Mouse (Mus musculus): ENCODE results near the gene Immp2l. TPM values are rescaled to one million over a fixed set of nuclear protein-coding genes. Genes with fewer than 3 reads are reported as not detected.
A peak's percentile ranks its signal among the peaks of the same experiment; 100 is the strongest.
"Not testable (repeated sequence)": the region's sequence is repeated elsewhere in the genome, so short reads cannot be mapped to it uniquely, and the experiment has no call there.

Gene Immp2l
- polyA plus RNA-seq, 1 experiment from 2014 or later: 9.4 TPM

DNA sequence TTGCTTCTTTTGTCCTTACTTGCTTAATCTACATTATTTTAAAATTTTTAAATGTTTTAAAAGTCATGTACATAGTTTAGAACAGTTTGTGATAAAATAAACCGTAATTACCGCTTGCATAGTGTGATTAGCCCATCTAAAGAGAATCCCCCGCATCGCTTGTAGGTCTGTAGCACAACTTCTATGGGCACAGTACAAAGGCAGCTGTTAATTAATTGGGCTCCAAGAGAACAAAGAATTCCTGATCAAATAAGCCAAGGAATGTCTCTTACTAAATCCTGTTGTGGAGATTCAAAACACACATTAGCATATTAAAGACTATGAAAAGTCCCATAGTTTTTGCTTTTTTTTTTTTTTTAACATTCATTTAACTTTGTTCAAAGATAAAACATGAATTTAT lies 32.2 kb upstream of the Immp2l start:
- no peak overlapping the region for H3K4me2 ChIP-seq (ENCODE audit: low read depth, low read length)
- H3K27ac ChIP-seq (ENCODE audit: low read length): no peak overlapping the region
- 91% methylated on average over 4 of the region's 4 CpGs for WGBS
- ATAC-seq (replicated peaks; ENCODE audit: extremely low read depth, insufficient read depth, low FRiP score): no peak
- no peak overlapping the region for H3K4me3 ChIP-seq (ENCODE audit: low read length)
- H3K36me3 ChIP-seq (ENCODE audit: control insufficient read depth, insufficient read depth): no peaks in the 10 kb centered on the region
- H3K4me1 ChIP-seq (ENCODE audit: control insufficient read depth, insufficient read depth, low read length): no peaks in the 10 kb centered on the region
- H3K27me3 ChIP-seq (ENCODE audit: control insufficient read depth, insufficient read depth, low read length): no peaks in the 10 kb centered on the region
- no peak overlapping the region for H3K9ac ChIP-seq (ENCODE audit: low read length)
- no peaks in the 10 kb centered on the region for H3K9me3 ChIP-seq (replicated peaks; ENCODE audit: control insufficient read depth, low read length)

DNA sequence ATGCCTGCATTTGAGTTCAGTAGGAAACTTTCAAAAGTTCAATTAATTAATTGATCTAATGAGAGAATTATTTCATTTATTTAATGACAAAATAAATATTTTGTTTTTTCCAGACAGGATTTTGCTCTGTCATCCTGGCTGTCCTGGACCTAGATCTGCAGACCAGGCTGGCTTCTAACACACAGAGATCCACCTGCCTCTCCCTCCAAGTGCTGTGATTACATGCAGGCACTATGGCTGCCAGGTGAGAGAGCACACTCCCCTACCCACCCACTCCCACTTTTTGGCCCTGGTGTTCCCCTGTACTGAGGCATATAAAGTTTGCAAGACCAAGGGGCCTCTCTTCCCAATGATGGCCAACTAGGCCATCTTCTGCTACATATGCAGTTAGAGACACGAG lies 31.7 kb upstream of the Immp2l start:
- H3K9ac ChIP-seq (ENCODE audit: low read length); H3K27ac ChIP-seq (ENCODE audit: low read length); ATAC-seq (replicated peaks; ENCODE audit: extremely low read depth, insufficient read depth, low FRiP score); H3K36me3 ChIP-seq (ENCODE audit: control insufficient read depth, insufficient read depth); H3K4me2 ChIP-seq (ENCODE audit: low read depth, low read length); H3K27me3 ChIP-seq (ENCODE audit: control insufficient read depth, insufficient read depth, low read length); H3K4me3 ChIP-seq (ENCODE audit: low read length); H3K4me1 ChIP-seq (ENCODE audit: control insufficient read depth, insufficient read depth, low read length); H3K9me3 ChIP-seq (replicated peaks; ENCODE audit: control insufficient read depth, low read length): not testable (repeated sequence)
- 87% methylated on average over 1 of the region's 1 CpGs for WGBS

DNA sequence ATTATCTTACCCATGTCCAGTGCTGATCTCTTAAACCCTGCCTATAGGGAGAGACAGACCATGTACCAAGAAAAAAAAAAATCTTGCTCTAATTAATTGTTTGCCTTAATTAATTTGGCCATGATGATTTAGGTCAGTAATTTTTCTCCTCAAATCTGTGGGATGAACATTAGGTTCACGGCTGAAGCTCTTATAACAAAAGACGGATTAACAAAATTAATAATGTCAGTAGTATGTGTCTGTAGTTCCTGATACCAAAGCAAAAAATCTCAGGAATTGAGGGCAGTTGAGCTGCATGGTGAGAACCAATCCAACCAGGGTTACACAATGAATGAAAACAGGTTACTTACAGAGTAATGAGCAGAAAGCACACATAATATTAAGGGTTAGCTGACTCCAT lies 29.0 kb upstream of the Immp2l start:
- 87% methylated on average over 2 of the region's 2 CpGs for WGBS
- Histone ChIP-seq H3K36me3 (ENCODE audit: control insufficient read depth, insufficient read depth) (no peaks in the 10 kb centered on the region), H3K9ac (ENCODE audit: low read length) (no peak overlapping the region), H3K9me3 (replicated peaks; ENCODE audit: control insufficient read depth, low read length) (no peaks in the 10 kb centered on the region), H3K27ac (ENCODE audit: low read length) (no peak overlapping the region), H3K4me2 (ENCODE audit: low read depth, low read length) (no peak overlapping the region), H3K27me3 (ENCODE audit: control insufficient read depth, insufficient read depth, low read length) (no peaks in the 10 kb centered on the region), H3K4me3 (ENCODE audit: low read length) (no peak overlapping the region), H3K4me1 (ENCODE audit: control insufficient read depth, insufficient read depth, low read length) (no peaks in the 10 kb centered on the region)
- ATAC-seq (replicated peaks; ENCODE audit: extremely low read depth, insufficient read depth, low FRiP score): no peak

DNA sequence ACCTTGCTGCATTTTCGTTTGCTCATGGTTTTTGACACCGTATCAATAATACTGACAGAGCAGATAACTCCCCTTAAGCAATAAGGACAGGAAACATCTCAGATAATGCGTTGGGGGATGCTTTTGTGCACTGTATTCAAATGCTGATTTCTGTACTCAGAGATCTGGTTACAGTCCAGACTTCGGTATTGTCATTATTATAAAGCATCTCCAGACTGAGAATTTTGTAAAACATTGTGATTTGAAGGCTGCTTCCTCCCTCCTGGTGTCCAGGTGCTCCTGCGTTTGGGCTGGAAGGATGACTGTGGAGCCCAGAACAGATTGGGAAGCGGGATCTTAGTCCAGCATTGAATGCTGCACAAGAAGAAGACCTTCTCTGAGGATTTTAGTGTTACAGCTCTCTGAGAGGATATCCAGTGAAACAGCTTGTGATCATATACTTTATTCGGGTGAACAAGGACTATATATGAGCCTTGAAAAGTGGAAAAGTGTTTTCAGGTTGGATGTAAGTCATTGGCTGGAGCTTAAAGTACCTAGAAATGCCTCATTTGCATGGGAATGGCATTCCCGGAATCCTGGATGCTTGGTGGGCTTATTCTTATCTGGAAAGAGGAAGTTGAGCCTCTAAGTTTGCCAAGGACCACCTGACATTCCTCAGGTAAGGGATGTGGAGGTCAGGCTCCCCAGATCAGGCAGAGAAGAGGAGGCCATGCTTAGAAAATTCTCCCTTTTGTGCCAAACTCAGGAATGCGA lies 28.1 kb upstream of the Immp2l start:
- Histone ChIP-seq H3K36me3 (ENCODE audit: control insufficient read depth, insufficient read depth) (no peaks in the 10 kb centered on the region), H3K4me3 (ENCODE audit: low read length) (no peak overlapping the region), H3K9ac (ENCODE audit: low read length) (no peak overlapping the region), H3K27ac (ENCODE audit: low read length) (no peak overlapping the region), H3K4me1 (ENCODE audit: control insufficient read depth, insufficient read depth, low read length) (no peaks in the 10 kb centered on the region), H3K4me2 (ENCODE audit: low read depth, low read length) (no peak overlapping the region), H3K9me3 (replicated peaks; ENCODE audit: control insufficient read depth, low read length) (no peaks in the 10 kb centered on the region), H3K27me3 (ENCODE audit: control insufficient read depth, insufficient read depth, low read length) (no peaks in the 10 kb centered on the region)
- WGBS: 63% methylated on average over 9 of the region's 9 CpGs
- no peak for ATAC-seq (replicated peaks; ENCODE audit: extremely low read depth, insufficient read depth, low FRiP score)

DNA sequence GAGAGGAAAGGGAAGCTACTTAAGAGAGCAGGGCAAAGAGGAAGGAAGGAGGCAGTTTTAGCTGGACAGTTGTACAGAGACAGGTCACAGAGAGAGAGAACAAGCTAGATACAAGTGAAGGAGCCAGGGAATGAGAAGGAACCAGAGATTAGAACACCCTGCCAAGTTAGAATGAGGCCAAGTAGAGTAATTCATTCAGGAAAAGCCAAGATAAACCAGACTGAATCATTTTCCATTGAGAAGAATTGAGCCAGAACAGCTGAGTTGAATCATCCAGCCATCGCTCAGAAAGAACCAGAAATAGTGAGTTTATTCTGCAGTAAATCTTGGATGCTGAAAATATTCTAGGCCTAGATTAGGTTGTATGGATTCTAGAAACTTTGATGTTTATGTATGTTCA lies 1.4 kb upstream of the Immp2l start:
- ATAC-seq (replicated peaks; ENCODE audit: extremely low read depth, insufficient read depth, low FRiP score): no peak
- H3K27me3 ChIP-seq (ENCODE audit: control insufficient read depth, insufficient read depth, low read length): no peaks in the 10 kb centered on the region
- no peak overlapping the region for H3K4me3 ChIP-seq (ENCODE audit: low read length)
- no peak overlapping the region for H3K4me2 ChIP-seq (ENCODE audit: low read depth, low read length)
- H3K27ac ChIP-seq (ENCODE audit: low read length): no peak overlapping the region
- no peak overlapping the region for H3K9ac ChIP-seq (ENCODE audit: low read length)
- WGBS: 87% methylated on average over 1 of the region's 1 CpGs
- no peaks in the 10 kb centered on the region for H3K36me3 ChIP-seq (ENCODE audit: control insufficient read depth, insufficient read depth)
- no peaks in the 10 kb centered on the region for H3K9me3 ChIP-seq (replicated peaks; ENCODE audit: control insufficient read depth, low read length)
- H3K4me1 ChIP-seq (ENCODE audit: control insufficient read depth, insufficient read depth, low read length): peaks cover 2% of the 10 kb centered on the region; the same call in 1 of the 2 replicates

DNA sequence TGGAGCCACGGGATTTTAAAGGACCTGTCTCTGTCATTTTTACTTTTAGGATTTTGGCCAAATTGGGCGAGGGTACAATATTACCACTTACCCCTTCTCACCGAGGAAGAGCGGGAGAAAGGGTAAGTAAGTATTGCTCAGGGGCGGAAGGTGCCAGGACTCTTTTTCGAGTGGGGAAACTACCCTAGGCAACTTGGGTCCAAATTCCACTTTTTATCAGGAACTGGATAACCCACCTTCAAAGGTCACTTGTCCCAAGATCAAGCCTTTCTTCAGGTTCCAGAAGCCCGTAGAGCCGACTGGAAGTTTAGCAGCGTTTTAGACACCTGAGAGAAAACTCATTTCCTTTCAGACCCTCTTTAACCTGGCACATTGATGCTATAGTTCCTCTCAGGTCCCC lies 622 bp downstream of the Immp2l start:
- Histone ChIP-seq H3K9ac (ENCODE audit: low read length) (peak overlapping the region; percentile 93), H3K36me3 (ENCODE audit: control insufficient read depth, insufficient read depth) (no peaks in the 10 kb centered on the region), H3K4me1 (ENCODE audit: control insufficient read depth, insufficient read depth, low read length) (peaks cover 2% of the 10 kb centered on the region; the same call in 1 of the 2 replicates), H3K9me3 (replicated peaks; ENCODE audit: control insufficient read depth, low read length) (no peaks in the 10 kb centered on the region), H3K4me3 (ENCODE audit: low read length) (peak overlapping the region; percentile 90), H3K27ac (ENCODE audit: low read length) (peak overlapping the region; percentile 67), H3K4me2 (ENCODE audit: low read depth, low read length) (peak overlapping the region; percentile 93), H3K27me3 (ENCODE audit: control insufficient read depth, insufficient read depth, low read length) (no peaks in the 10 kb centered on the region)
- no peak for ATAC-seq (replicated peaks; ENCODE audit: extremely low read depth, insufficient read depth, low FRiP score)
- WGBS: 5% methylated on average over 9 of the region's 9 CpGs

DNA sequence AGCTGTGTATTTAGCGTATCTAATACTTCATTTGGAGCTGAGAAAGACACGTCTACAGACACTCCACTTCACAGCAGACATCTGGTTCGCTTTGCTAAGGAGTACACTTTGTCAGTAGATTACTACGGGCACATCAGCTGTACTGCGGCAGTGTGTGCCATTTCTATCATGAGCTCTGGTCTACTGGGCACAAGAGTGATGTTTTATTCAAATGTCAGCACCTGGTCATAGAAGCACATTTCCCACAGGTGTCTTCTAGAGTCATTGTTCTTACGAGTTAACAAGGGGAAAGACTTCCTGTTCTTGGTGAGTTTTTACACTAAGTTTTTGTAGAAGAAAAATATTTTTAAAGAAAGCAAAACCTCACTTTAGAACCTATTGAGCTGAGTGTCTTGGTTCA lies 3.6 kb downstream of the Immp2l start:
- Histone ChIP-seq H3K4me2 (ENCODE audit: low read depth, low read length) (no peak overlapping the region), H3K9ac (ENCODE audit: low read length) (no peak overlapping the region), H3K27me3 (ENCODE audit: control insufficient read depth, insufficient read depth, low read length) (no peaks in the 10 kb centered on the region), H3K27ac (ENCODE audit: low read length) (no peak overlapping the region), H3K4me1 (ENCODE audit: control insufficient read depth, insufficient read depth, low read length) (peaks cover 2% of the 10 kb centered on the region; the same call in 1 of the 2 replicates), H3K4me3 (ENCODE audit: low read length) (no peak overlapping the region), H3K9me3 (replicated peaks; ENCODE audit: control insufficient read depth, low read length) (no peaks in the 10 kb centered on the region), H3K36me3 (ENCODE audit: control insufficient read depth, insufficient read depth) (no peaks in the 10 kb centered on the region)
- no peak for ATAC-seq (replicated peaks; ENCODE audit: extremely low read depth, insufficient read depth, low FRiP score)
- 59% methylated on average over 6 of the region's 6 CpGs for WGBS

DNA sequence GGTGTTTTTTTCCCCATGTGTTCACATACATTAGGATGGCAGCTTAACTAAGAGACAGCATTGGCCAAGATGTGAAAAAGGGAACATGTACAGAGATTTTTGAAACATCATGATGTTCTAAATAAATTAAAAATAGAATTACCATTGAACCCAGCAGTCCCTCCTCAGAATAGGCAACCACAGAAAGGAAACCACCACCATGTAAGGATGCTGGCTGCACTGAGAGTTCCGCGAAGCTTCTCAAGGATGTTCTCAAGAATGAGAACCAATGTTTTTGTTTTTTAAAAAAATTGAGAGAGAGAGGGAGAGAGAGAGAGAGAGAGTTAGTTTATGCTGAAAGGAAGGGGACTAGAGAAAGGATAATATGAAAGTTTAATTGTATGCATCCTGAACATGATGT lies 7.2 kb downstream of the Immp2l start:
- no peak overlapping the region for H3K27ac ChIP-seq (ENCODE audit: low read length)
- no peak for ATAC-seq (replicated peaks; ENCODE audit: extremely low read depth, insufficient read depth, low FRiP score)
- no peak overlapping the region for H3K4me2 ChIP-seq (ENCODE audit: low read depth, low read length)
- no peaks in the 10 kb centered on the region for H3K9me3 ChIP-seq (replicated peaks; ENCODE audit: control insufficient read depth, low read length)
- 88% methylated on average over 2 of the region's 2 CpGs for WGBS
- H3K9ac ChIP-seq (ENCODE audit: low read length): no peak overlapping the region
- H3K4me3 ChIP-seq (ENCODE audit: low read length): no peak overlapping the region
- H3K4me1 ChIP-seq (ENCODE audit: control insufficient read depth, insufficient read depth, low read length): no peaks in the 10 kb centered on the region
- H3K36me3 ChIP-seq (ENCODE audit: control insufficient read depth, insufficient read depth): no peaks in the 10 kb centered on the region
- H3K27me3 ChIP-seq (ENCODE audit: control insufficient read depth, insufficient read depth, low read length): no peaks in the 10 kb centered on the region

DNA sequence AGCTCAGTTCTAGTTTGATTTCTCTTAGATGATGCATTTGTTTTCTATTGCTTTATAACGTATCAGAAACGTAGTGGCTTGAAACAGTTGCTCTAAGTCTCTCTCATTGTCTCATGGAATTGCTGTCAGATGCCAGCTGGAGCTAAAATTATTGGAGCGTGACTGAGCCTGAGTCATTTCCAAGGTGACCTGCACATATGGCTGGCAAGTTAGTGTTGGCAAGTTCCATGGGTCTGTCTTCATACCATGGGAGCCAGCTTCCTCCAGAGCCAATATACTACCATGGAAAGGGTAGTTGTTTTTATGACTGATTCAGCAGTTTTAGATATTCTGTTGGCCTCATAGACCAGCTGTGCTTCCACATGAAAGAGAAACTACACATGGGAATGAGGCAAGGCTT lies 9.3 kb downstream of the Immp2l start:
- no peak overlapping the region for H3K27ac ChIP-seq (ENCODE audit: low read length)
- H3K36me3 ChIP-seq (ENCODE audit: control insufficient read depth, insufficient read depth): no peaks in the 10 kb centered on the region
- 89% methylated on average over 3 of the region's 3 CpGs for WGBS
- no peaks in the 10 kb centered on the region for H3K27me3 ChIP-seq (ENCODE audit: control insufficient read depth, insufficient read depth, low read length)
- H3K4me1 ChIP-seq (ENCODE audit: control insufficient read depth, insufficient read depth, low read length): no peaks in the 10 kb centered on the region
- no peak overlapping the region for H3K4me2 ChIP-seq (ENCODE audit: low read depth, low read length)
- H3K9me3 ChIP-seq (replicated peaks; ENCODE audit: control insufficient read depth, low read length): no peaks in the 10 kb centered on the region
- H3K9ac ChIP-seq (ENCODE audit: low read length): no peak overlapping the region
- H3K4me3 ChIP-seq (ENCODE audit: low read length): no peak overlapping the region
- ATAC-seq (replicated peaks; ENCODE audit: extremely low read depth, insufficient read depth, low FRiP score): no peak
